Mouse (Mus musculus): Measurements from ENCODE around the gene Mmp24.

Gene Mmp24

DNA sequence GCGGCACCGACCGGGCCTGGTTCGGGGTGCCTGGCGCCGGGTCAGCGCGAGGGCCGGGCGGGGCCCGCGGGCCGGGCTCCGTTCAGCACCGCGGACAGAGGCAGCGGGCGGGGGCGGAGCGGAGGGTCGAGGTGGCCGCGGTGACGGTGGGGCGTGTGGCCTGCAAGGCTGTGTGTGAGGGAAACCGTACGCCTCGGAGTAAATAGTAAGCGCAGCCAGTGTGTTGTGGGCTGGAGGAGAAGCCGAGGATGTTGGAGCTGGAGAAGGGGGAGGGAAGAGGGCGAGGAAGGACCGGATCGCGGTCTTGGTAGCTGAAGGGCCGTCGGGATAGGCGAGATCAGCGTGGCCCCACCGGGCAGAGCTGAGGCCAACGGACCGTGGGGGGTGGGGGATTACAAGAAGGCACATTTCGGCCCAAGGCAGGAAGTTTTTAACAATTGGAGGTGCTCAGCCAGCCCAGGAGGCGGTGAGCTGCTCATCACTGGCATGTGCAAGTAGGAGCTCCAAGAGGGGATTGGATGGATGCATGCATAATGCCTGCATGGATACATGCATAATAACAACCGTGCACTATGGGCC, 632 bp downstream of the Mmp24 start:
- DNase-seq (ENCODE audit: low spot score): peak; percentile 61

DNA sequence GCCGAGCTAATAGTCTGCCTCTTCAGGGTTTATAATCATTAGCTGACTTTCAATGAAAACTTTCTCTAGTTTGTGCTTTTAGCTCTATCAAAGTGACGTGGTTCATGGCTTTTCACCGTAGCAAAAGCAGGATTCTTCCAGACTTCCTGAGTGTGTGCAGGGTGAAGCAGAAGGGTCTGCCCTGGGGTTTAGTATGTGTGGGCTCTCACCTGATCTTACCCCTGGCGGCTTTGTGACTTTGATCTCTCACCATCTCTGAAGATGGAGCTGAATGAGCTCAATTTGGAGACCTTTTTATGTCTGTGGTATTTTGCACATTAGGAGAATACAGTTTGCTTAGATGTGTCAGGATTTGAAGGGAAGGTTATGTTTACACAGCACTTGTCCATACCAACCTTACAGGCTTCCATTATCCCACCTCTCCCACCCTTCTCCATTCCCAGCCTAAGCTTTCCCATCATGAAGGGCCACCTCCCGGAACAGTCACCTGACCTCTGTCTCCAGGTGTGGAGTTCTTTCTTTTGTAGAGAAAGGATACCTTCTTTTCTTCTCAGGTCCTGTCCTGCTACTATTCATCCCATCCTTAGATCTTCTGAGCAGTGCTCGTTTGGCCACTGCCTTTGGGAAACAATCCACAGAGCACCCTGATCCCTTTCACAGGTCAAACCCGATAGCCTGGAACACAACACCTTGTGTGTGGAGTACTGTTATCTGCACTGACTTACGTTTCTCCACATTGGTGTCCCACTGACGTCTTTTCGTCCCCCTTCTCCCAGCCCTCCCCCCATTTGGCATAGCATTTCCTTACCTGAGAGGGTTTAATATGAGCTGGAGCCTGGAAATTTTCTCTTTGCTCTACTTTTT, 1.9 kb downstream of the Mmp24 start:
- DNase-seq (ENCODE audit: low spot score): no peak

DNA sequence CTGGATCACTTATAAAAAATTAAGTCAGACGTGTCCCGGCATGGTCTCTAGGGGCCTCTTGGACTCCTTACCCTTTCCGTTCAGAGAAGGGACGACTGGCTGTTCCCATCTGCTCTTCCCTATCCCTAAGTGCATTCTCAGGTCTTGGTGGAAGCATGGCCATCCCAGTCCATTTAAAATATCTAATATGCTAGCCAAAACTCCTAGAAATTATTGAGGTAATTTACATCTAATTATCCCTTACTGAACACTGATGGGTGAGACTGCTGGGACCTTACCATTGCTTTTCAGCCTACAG, 2.5 kb downstream of the Mmp24 start:
- DNase-seq (ENCODE audit: low spot score): no peak

DNA sequence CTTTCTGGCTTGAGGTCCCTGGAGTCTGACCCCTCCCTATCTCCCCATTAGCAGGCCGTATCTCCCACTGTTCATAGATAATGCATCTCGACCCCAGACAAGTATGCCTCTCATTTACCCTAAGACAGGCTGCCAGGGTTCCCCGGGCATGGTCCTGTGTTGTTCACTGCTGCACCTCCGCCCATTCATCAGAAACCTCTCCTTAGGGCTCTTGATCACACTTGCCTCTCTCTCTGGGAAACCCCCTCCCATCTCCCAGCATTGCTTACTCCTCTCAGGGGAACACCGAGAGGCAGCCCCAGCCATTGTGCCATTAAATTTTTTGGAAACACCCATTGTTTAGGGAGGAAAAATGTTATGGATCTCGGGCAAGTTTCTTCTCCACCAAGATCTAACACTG, 2.9 kb downstream of the Mmp24 start:
- DNase-seq (ENCODE audit: low spot score): no peak

DNA sequence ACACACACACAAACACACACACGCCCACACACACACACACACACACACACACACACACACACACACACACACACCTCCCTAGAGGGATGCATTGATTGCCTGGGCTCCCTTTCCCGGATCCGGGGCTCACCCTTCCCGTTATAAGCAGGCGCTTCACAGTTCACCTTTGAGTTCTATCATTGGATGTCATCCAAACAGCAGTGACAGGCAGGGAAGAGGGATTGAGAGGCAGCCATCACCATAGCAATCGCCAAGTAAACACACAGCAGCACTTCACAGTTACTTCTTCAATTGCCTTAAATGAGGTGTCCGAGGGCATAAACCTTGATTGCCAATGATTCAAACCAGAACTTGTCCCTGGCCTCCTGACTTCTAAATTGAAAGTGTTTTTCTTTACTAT, 3.9 kb downstream of the Mmp24 start:
- DNase-seq (ENCODE audit: low spot score): no peak

DNA sequence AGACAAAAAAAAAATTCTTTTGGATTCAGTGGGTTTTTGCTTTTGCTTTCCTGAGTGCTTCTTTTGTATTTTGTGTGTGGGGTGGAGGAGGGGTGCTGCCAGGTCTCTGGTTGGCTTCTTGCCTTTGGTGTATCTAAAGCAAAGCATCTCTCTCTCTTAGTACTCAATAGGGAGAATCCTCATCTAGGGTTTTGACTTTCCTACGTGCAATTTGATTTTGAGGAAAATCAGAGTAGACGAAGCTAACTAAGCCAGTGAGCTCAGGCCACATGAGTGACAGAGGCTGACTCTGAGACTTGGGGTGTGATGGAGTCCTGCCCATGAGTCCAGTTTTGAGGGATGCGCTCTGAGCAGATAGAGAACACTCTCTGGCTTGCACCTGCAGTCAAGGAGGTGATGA, 4.4 kb downstream of the Mmp24 start:
- no peak for DNase-seq (ENCODE audit: low spot score)

DNA sequence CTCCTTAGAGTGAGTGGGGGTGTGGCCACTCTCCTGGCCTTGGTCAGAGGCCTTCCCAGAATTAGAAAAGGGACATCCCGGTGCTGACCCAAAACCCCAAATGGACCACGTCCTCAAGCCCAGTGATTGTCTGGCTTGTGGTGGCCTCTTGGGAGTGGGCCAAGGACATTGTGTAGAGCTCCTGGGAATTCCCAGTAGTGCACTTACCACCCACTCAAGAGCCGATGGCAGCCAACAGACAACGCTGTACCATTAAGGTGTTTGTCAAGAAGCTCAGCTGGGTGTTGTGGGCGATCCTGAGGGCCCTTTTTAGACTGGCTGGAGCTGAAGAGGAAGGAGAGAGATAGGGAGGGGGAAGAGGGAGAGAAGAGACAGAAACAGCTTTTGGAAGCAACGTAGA, 9.4 kb downstream of the Mmp24 start:
- DNase-seq (ENCODE audit: low spot score): no peak

DNA sequence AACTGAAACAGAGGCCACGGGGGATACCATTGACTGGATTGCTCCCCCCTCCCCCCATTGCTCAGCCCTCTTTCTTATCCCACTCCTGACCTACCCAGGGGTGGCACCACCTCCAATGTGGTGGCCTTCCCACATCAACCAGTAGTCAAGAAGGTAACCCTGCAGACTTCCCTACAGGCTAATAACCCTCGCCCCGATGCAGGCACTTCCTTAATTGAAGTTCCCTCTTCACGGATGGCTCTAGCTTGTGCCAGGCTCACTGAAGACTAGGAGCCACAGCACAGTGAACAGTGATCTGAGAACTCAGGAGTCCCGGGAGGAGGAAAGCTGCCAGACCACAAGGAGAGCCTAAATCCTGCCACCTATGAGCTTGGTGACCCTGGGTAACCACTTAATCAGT, 11.8 kb downstream of the Mmp24 start:
- no peak for DNase-seq (ENCODE audit: low spot score)

DNA sequence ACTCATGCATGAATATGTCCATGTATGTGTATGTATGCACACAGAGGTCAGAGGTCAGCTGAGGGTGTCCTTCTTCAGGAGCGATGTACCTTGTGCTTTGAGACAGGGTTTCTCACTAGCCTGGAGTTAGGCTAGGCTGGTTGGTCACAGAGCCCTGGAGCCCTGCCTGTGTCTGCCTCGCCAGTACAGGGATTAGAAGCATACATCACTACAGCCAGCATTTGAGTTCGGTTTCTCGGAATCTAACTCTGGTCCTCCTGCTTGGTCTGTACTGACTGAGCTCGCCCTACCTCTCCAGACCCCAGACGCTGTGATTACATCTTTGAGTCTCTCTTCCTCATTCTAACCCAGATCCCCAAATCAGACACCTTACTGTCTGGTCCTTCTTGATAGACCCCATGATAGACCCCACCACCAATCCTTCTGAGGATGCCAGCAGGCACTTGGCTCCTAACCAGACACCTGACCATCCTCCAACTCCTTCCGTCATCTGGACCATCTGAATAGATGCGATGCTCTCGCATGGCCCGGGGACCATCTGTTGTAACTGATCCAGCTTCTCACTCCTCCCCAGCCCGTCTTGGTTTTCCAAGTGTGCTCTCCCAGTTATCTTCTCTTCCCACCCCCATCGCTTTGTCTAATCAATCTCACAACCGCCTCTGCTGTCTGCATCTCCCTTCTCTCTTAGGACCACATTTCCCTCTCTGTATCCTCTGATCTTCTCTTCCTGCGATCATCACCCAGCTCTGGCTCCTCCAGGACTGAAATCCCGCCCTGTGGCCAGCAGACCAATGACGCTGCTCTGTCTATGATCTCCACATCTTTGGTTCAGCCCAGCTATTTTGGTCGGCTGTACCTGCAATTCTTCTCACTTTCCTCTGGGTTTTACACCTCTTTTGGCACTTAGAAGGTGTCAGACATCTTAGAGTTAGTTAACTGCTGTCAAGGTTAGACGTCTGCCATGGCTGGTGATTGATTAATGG, 13.1 kb downstream of the Mmp24 start:
- no peak for DNase-seq (ENCODE audit: low spot score)

DNA sequence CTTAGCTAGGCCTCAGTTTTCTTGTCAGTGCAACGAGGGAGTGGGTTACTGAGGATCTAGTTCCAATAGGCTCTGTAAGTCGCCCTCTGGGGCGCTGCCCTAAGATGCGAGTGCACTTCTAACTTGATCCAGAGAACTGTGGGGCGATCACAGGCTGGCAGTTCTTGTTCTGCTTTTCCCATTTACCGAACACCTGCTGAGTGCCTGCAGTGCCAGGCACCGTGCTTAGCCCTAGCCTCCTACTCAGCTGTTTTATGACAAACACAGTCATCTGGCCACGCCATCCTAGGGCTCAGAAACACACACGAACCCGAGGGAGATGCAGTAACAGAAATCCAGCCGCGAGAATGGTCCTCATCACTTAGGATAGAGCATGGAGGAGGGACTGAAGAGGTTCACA, 17.8 kb downstream of the Mmp24 start:
- DNase-seq (ENCODE audit: low spot score): no peak

DNA sequence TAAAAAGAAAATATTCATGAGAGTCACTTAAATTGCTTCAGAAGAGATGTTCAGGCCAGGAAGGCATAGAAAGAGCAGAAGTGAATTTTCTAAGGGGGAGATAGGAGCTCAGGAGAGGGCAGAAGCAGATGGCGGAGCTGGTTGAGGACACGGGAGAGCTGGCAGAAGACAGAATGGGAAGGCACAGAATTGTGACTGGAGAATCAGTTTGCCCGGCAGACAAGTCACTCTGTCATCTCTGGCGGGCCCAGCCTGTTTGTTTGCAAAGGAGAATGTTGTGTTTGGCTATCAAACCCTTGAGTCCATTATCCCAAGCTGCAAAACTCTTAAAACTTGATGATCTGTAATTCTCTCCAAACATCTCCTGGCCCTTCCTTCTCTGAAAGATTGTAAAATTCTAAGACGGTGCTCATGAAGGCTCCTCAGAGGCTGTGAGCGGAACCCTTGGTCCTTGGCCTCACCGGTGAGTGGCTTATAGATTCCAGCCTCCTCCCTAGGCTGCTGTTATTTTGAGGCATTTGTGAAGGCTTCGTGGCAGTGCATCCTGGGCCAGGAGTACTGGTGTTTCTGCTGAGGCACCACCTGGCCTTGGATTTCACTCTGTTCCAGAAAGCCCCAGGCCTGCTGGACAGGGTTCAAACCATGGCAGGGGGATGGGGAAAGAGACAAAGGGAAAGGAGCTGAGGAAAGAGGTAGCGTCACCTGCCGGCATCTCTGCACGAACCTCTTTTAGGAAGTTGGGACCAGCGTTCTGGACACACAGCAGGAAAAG, 19.7 kb downstream of the Mmp24 start:
- no peak for DNase-seq (ENCODE audit: low spot score)

DNA sequence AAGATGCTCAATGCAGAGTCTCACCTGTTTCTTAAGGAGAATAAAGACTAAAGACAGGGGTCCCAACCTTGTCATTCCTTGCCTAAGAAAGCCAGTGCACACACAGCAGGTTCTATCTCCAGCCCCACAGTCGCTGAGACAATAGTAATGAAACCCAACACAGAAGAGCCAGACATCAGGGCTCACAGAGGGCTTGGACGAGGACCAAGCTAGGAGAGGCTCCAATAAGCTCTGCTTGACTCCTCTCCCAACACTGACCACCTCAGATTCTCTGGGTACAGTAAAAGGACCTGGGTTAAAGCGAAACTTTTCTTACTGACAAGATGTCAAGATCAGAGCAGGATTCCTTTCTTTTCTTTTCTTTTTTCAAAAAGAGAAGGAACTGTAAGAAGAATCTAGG, 23.5 kb downstream of the Mmp24 start:
- no peak for DNase-seq (ENCODE audit: low spot score)

DNA sequence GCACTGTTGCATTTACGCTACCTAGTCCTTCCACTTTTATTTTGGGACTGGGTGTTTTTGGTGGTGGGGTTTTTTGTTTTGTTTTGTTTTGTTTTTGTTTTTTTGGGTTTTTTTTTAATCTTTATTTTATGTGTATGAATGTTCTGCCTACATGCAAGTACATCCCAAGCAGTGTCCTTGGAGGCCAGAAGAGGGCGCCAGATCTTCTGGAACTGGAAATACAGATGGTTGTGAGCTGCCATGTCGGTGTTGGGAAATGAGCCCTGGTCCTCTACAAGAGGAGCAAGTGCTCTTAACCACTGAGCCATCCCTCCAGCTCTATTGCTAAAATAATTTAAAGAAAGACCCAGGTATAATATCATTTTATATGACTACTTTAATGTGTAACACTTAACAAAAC, 27.6 kb downstream of the Mmp24 start:
- no peak for DNase-seq (ENCODE audit: low spot score)

DNA sequence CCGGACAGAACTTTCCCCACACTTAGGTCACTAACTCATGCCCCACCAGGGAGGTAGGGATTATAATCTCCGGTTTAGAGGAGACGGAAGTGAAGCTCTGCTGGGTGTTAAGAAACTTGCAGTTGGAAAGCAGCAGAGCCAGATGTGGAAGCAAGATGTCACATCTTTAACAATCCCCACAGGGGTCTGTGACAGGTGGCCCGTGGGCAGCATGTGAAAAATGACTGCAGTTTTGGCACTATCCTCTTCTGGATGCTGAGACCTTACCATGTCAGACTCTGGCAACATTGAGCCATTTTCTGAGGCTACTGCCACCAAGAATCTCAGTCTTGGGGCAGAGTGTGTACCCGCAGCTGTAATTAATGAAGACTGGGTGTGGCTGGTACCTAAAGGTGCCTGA, 28.9 kb downstream of the Mmp24 start:
- DNase-seq (ENCODE audit: low spot score): no peak

DNA sequence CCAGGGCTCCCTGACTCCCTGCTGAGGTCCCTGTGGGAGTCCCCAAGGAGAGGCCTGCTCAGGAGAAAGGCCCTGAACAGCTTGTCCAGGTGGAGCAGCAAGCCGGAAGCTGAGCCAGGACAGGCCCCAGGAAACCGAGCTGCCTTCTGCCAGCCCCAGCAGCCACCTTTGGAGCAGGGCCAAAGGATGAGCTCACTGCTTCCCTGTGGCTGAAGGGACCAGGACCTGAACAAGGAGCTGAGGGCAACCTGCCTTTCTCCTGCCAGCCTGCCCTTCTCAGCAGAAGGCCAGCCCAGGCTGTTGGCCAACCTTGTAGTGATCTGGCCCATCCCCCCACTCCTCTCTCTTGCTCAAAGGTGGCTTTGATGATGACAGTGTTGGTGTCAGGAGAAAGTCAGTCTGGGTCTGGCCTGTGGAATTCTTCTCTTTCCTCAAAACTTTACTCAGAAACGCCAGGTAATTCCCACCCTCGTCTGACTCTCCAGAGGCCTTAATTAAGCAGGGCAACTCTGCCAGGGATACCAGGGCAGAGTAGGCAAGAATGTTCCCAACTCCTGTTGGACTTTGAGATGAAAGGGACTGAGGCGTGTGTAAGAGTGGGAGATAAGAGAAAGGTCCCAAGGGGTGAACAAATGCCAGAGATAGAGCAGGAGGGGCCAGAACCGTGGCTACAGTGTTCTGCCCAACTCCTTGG, 30.2 kb downstream of the Mmp24 start:
- DNase-seq (ENCODE audit: low spot score): no peak

DNA sequence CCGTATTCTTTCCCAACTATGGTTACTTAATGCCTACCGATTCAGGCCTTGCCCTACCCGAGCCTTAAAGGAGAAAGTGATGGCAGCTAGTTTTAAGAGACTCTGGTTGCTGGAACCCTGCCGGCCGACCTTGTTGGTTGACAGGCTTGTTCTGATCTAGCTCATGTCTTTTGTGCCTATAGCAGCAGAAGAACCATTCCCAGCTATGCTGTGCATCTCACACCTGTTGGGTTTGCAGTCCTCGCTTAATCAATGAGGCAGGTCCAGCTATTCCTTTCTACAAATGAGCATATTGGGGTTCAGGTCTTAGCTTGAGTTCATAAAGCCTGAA, 30.7 kb downstream of the Mmp24 start:
- DNase-seq (ENCODE audit: low spot score): no peak

DNA sequence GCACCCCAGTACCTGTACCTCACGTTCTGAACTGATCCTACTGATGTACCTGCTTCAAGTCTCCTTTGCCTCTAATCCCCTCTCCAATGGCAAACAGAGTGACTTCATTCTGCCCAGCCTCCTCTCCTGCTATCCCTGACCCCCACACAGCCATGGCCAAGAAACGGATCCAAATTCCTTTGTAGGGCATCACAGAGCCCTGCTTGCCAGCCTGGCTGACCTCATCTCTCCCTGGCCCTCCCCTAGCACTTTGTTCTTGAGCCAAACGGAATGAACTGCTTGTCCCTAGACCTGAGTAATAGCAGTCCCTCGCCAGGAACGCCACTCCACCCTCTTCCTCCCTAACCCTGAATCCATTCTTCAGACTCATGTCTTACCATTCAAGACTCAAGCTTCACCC, 31.4 kb downstream of the Mmp24 start:
- DNase-seq (ENCODE audit: low spot score): no peak

DNA sequence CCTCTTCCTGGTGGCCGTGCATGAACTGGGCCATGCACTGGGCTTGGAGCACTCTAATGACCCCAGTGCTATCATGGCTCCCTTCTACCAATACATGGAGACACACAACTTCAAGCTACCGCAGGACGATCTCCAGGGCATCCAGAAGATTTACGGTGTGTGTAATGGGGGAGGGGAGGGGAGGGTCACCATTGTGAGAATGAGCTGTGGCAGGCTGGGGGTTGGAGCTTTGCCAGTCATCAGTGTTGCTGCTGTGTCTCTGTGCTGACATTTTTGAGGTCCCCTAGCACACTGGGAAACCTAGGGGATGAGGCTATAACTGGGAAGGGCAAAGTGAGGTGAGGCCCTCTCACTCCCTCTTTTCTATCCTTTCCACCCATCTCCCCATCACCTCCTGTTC, 32.3 kb downstream of the Mmp24 start:
- no peak for DNase-seq (ENCODE audit: low spot score)

DNA sequence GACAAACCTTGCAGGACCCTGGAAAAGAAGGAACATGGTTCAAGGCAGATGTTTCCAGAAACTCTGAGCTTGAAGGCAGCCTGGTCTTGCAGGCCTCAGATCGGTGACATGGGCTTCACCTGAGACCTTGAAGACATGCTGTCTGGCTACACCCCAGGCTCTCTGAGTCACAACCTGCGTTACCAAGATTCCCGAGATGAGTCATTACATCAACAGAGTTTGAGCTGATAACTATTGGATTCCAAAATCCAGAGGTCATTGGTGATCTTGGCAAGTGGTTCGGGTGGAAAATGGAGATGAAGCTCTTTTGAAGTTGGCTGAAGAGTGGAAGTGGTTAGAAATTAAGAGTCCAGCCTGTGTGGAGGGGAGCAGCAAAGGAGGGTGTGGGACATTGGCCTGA, 34.5 kb downstream of the Mmp24 start:
- no peak for DNase-seq (ENCODE audit: low spot score)

DNA sequence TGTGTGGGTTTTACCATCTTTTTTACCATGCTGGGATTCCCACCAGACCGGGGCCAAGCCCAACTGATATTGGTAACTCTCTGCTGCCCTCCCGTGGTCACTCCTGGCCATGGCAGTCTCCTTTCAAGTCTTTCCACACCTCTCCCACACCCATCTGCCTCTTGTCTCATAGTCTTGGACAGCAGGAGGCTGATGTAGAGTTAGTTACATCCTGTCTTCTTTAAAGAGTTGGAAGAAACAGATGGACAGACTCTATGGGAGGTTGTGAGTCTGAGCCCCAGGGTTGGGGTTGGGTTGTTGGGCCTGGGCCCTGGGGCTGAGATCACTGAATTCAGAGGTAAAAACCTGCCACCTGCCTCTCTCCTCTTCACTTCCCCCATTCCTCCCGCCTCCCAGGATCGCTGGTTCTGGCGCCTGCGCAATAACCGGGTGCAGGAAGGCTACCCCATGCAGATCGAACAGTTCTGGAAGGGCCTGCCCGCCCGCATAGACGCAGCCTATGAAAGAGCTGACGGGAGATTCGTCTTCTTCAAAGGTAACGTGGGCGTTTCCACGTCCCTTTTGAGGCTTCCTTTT, 36.8 kb downstream of the Mmp24 start:
- peak; percentile 49 for DNase-seq (ENCODE audit: low spot score)

DNA sequence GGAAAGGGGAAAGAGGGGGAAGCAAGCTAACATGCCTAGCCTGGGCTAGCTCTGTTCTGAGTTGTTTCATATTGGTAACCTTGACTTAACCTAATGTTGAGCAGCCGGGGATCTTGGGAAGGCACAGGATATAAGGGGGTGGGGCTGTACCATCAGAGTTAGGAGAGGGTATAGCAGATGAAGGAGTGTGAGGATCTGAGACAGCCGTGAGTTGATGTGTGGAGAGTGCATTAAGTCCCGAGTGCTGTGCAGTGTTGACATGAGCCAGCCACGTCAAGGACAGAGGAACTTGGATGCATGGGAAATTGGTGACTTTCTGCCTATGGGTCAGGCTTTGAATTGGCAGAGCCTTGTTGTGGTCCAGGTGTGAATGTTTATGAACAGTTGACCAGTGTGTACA, 37.5 kb downstream of the Mmp24 start:
- no peak for DNase-seq (ENCODE audit: low spot score)
